Mouse (Mus musculus): ENCODE measurements around the gene Gabrq. TPM values are rescaled to one million over a fixed set of nuclear protein-coding genes. Genes with fewer than 3 reads are reported as not detected.

Gabrq gene
- polyA plus RNA-seq, 1 experiment = not detected

Other genes with a start within 250 kb of the Gabrq start
- gene Gabra3, start 168.3 kb upstream of the Gabrq start, polyA plus RNA-seq (2012; fragmentation: generic; extraction: Trizol) = 0.11 TPM
- 23.3 TPM for gene Cetn2, start 93.2 kb downstream of the Gabrq start, polyA plus RNA-seq (2012; fragmentation: generic; extraction: Trizol)
- gene Nsdhl, start 93.4 kb downstream of the Gabrq start, polyA plus RNA-seq (2012; fragmentation: generic; extraction: Trizol) = 41.1 TPM
- not detected for gene Zfp185, start 162.2 kb downstream of the Gabrq start, polyA plus RNA-seq (2012; fragmentation: generic; extraction: Trizol)
- 0.06 TPM for gene Pnma5, start 211.9 kb downstream of the Gabrq start, polyA plus RNA-seq (2012; fragmentation: generic; extraction: Trizol)
- not detected for gene Pnma3, start 239.6 kb downstream of the Gabrq start, polyA plus RNA-seq (2012; fragmentation: generic; extraction: Trizol)

Measured in C2C12 (cell line).